Mouse (Mus musculus): Measurements from ENCODE around the gene Dnm1l. TPM values are rescaled to one million over a fixed set of nuclear protein-coding genes. Genes with fewer than 3 reads are reported as not detected.
A peak's percentile ranks its signal among the peaks of the same experiment; 100 is the strongest.
"Not testable (repeated sequence)": the region's sequence is repeated elsewhere in the genome, so short reads cannot be mapped to it uniquely, and the experiment has no call there.

The Dnm1l gene
- polyA plus RNA-seq (2012; rRNA removed) = 45.5 and 48.1 TPM in 2 replicates

DNA sequence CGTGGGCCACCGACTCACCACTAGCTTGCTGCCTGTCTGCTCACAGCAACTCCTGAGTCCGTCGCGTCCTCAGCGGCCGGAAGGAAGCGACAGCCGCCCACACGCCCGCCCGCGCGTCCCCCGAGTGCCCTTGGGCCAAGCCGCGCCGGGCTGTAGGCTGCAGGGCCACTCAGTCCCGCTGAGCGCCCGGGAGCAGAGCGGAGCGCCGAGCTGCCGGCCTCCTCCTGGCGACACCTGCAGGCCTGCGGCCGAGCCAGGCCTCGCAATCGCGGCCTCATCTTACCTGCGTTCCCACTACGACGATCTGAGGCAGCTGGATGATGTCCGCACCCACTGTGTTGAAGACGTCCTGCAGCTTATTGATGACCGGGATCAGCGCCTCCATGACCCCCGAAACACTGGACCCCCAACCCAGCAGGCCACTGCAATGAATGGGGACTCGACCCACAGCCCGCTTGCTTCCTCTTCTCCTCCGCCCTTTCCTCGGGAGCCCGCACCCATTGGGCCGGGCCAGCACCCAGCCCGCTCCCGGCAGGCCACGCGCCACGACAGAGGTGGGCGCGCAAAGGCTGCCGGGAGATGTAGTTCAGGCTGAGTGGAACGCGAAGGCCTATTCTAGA lies at the start of gene Dnm1l:
Gene Dnm1l, minus strand, starts transcription at position 479 of the 620 bp plus-strand sequence.
- peak; percentile 89 for DNase-seq (ENCODE audit: low spot score)

DNA sequence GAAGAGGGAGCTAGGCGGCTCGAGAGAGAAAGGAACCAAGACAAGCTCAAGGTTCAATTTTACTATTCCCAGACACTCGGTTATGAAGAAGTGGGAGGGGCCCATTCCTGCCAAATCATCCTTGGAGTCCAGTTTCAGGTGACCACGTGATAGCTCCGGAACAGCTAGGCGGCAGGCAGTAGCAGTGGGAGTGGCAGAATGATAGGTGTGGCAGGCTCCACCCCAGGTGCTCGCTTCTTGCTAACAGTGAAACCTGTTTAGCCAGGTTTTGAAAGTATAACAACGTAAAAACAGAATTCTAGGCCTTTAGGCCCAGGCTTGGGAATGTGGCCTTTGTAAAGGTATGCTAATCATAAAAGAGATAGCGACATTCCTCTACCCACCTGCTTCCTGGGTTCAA lies 8.5 kb upstream of the Dnm1l start:
- not testable (repeated sequence) for DNase-seq (ENCODE audit: low spot score)

DNA sequence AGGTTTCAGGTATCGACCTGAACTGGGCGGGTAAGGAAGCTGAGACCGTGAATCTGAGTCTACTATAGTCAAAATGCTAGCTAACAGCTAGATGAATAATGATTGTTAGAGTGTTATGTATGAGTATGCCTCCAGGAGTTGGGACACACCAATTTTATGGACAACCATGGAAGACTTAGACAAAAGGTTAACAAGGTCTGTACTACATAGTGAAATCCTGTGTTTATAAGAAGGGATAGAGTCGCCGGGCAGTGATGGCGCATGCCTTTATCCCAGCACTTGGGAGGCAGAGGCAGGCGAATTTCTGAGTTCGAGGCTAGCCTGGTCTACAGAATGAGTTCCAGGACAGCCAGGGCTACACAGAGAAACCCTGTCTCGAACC lies 333 bp upstream of the Dnm1l start:
- DNase-seq (ENCODE audit: low spot score) = not testable (repeated sequence)

DNA sequence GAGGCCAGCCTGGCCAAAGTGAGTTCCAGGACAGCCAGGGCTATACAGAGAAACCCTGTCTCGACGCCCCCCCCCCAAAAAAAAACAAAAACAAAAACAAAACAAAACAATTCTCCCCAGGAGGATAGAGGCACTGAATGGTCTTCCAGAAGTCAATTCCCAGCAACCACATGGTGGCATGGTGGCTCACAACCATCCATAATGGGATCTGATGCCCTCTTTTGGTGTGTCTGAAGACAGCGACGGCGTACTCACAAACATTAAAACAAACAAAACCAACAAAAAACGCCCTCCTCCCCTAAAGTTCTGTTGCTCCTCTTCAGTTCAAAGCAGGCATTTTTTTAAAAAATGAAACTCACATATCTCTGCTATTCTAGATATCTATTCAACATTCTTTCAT lies 851 bp downstream of the Dnm1l start:
- no peak for DNase-seq (ENCODE audit: low spot score)

DNA sequence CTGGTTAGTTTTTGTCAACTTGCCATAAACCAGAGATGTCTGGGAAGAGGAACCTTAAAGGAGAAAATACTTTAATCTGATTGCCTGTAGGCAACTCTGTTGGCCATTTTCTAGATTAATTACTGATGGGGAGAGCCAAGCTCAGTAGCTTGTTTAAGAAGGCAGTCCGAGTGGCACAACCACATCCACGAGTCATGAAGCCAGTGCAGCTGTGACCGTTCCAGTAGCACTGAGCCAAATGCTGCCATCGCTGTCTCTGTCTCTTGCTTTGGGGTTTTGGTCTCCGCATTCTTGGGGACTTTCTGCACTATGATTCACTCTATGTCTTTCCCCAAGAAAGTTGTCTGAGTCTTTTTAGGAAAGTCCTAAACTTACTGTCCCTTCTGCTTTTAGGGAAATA lies 12.3 kb downstream of the Dnm1l start:
- no peak for DNase-seq (ENCODE audit: low spot score)

DNA sequence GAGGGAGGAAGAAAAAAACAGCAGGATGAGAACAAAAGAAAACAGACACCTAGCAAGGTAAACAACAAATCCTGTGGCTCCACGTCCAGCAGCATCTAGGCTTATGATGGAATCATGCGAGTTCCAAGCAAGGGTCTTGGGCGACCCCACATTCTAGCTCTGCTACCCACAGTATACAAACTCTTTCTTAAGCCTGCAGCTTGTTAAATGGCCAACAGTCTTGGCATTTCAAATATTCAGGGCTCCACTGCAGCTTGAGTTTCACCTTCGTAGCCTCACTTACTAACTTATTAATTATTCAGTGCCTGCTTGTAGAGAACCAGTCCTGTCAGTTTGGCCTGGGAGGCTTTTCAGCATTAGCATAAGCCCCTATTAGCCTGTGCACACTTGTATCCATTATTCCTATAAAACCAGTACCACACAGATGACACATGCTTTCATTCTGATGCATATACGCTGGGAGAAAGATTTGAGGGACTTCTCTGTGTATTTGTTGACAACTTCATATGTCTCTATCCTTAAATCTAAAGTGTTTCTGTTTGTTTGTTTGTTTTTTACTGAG lies 32.9 kb downstream of the Dnm1l start:
- DNase-seq (ENCODE audit: low spot score) = no peak

DNA sequence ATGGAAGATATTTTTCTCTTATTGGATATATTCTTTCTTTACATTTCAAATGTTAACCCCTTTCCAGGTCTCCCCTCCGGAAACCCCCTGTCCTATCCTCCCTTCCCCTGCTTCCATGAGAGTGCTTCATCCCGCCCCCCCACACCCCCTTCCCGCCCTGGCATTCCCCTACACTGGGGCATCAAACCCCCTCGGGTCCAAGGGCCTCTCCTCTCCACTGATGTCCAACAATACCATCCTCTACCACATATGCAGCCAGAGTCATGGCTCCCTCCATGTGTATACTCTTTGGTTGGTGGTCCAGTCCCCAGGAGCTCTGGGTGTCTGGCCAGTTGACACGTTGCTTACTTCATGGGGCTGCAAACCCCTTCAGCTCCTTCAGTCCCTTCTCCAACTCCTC lies 47.4 kb downstream of the Dnm1l start:
- DNase-seq (ENCODE audit: low spot score) = no peak

DNA sequence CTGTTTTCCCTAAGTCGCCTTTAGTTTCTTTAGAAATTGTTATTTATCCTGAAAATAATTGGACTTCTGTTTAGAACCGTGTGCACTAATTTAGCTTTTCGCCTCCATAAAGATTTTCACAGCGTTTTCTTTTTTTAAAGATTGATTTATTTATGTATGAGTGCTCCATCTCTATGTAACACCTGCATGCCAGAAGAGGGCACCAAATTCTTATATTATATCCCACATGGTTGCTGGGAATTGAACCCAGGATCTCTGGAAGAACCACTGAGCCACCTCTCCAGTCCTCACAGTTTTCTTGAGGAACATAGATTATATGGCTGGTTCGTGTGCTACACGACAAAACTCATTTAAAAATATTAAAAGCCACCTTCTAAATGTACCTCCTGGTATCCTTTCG lies 54.9 kb downstream of the Dnm1l start:
- no peak for DNase-seq (ENCODE audit: low spot score)

DNA sequence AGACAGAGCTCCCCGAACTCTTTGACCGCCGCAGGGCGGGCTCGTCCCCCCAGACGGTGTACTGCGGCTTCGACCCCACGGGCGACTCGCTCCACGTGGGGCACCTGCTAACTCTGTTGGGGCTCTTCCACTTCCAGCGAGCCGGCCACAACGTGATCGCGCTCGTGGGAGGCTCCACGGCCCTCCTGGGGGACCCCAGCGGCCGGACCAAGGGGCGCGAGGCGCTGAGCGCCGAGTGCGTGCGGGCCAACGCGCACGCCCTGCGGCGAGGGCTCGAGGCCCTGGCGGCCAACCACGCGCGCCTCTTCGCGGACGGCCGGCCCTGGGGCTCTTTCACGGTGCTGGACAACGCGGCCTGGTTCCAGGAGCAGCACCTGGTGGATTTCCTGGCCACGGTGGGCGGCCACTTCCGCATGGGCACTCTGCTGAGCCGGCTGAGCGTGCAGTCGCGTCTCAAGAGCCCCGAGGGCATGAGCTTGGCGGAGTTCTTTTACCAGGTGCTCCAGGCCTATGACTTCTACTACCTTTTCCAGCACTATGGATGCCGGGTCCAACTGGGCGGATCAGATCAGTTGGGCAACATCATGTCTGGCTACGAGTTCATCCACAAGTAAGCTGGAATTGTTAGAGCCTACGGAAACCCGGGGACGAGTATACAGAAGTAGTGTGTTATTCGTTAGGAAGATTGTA lies 55.5 kb downstream of the Dnm1l start:
- DNase-seq (ENCODE audit: low spot score) = no peak

DNA sequence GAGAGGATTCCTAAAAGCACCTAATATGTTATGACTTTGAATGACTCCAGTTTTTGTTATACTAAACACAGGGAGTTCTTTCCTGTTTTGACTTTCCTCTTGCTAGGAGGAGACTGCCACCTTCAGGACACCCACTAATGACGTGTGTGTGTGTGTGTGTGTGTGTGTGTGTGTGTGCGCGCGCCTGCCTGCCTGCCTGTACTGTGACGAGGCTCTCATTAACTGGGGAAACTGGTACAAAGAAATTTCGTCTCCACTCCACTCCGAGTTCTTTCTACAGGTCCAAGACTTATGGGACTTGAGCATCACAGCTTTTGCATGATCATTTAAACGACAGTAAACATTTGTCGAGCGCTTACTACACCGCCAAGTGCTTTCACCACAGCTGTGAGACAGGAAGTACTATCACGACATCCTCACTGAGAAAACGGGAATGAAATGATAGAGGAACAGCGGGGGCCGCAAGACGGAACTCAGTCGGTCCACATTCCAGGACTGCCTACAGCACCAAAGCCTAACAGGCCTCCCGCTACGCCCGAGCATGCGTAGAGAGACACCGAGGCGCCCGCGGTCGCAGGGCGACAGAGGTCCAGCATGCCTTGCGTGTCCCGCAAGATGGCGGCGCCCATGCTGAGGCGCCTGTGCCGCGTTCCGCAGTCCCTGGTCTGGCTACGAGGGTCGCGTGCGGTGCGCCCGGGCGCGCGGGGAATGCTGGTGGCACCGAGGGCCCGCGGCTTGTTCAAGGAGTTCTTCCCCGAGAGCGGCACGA lies 56.2 kb downstream of the Dnm1l start, which contains the start of gene Yars2:
Gene Yars2, plus strand, starts transcription at position 597 of the 769 bp plus-strand sequence.
- peak; percentile 85 for DNase-seq (ENCODE audit: low spot score)

DNA sequence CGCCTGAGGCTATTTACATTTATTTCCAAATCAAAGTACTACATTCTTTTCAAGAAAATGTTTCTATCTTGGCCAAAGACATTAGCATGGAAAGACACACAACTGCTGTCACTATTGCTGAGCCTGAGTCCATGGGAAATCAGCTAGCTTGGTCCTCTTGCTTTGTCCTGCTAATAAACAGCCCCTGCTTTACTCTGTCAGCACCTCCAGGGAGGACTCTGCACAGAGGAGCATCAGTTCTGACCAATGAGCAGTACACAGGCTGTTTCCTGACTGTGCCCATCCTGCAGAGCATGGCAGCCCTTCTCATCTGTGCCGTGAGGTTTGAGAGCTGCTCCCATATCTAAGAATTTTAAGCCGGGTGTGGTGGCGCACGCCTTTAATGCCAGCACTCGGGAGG lies 85.0 kb downstream of the Dnm1l start:
- no peak for DNase-seq (ENCODE audit: low spot score)

DNA sequence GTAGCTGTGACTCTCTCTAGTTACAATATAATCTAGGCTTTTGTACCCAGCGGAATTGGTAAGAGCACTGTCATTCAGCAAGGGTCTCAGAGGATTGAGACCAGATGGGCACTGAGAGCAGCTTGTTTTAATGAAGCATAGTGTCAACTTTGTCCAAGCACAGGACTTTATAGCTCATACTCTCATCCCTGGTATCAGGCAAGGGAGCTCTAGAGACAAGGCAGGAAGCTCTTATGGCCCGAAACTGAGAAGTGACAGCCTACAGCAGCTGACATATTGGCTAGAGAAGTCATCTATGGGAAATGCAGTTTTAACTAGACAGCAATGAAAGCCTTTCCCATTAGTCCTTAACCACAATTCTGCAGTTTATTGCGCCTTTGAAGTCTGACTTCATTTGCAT lies 85.8 kb downstream of the Dnm1l start:
- DNase-seq (ENCODE audit: low spot score) = no peak

DNA sequence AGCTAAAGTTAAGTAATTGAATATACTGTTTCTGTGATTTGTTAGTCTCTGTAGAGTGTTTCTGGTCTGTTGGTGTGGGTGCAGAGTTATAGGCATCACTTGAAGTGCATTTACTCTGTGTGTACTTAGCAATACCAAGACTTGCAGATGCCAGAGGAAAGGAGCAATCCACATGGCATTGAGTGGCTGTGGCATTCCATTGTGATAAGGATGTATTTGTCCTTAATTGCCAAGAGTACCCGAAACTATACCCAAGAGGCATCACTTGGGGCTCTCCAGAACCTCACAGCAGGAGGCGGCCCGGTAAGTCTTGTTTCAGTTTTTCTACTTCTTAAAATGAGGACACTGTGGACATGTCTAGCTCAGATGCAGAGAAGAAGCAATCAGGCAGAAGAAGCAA lies 96.3 kb downstream of the Dnm1l start:
- DNase-seq (ENCODE audit: low spot score) = no peak

Other genes starting within 250 kb of the Dnm1l start
- 19.8 and 20.1 TPM in 2 replicates for gene Pkp2, start 145.6 kb downstream of the Dnm1l start, polyA plus RNA-seq (2012; rRNA removed)
- gene Yars2, start 56.0 kb downstream of the Dnm1l start, polyA plus RNA-seq (2012; rRNA removed) = 15.0 and 19.2 TPM in 2 replicates
- 4.9 and 6.2 TPM in 2 replicates for gene Fgd4, start 241.6 kb upstream of the Dnm1l start, polyA plus RNA-seq (2012; rRNA removed)

All from urinary bladder, adult 2 months (tissue).